Mouse (Mus musculus) liver (tissue): ENCODE results near the gene Atad1.
"Not testable (repeated sequence)": the region's sequence is repeated elsewhere in the genome, so short reads cannot be mapped to it uniquely, and the experiment has no call there.

Source experiments
- DNase-seq: peaks from one replicate; pipeline ENCODE4 v3.0.0-alpha.2; 2020; ENCODE audit warnings: mixed read lengths

Atad1 gene

DNA sequence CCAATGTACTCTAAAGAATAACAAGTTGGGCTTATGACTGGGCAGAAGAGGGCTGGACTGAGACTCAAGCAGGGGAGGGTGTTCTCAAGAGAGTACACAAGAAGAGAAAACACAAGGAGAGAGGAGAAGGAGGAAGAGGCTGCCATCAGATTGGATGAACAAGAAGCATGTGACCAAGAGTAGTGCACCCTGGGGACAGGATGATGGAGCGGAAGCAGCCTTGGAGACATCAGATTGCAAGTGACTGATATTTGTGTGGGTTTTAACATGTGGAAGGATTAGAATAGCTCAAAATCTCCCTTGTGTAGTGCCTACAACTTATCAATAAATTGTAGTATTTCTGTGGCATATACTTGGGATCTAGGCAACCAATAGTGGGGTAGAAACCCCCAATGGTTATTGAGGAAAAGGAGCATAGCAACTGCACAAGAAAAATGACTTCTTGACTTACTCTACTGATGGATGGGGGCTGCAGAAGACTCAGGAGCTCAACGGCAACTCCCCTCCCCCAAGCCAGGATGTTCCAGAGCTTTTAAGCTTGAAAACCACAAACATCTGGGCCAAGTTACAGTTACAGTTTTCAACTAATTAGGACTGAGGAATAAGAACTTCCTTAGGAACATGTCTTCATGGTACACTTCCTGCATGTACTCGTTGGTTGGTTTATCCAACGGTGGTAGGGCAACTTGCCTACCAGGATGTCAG, 1.2 kb upstream of the Atad1 start:
- no peak for DNase-seq

DNA sequence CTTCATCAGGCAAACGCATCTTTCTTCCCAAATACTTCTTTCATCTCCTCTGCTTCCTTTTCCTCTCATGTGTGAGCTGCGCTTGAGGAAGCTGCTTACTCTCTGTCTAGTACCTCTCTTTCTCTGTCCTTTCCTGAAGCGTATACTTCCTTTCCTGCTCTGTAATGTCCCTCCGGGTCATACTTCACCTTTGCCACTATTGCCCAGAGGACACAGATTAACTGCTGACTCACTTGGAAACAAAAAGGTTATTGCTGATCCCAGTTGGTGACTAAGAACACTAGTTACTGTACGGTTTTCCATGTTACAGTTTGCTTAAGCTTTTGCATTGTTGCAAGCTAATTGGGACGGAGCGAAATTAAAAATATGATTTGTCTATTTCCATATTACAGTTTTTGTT, 1.7 kb downstream of the Atad1 start:
- DNase-seq, result no peak

DNA sequence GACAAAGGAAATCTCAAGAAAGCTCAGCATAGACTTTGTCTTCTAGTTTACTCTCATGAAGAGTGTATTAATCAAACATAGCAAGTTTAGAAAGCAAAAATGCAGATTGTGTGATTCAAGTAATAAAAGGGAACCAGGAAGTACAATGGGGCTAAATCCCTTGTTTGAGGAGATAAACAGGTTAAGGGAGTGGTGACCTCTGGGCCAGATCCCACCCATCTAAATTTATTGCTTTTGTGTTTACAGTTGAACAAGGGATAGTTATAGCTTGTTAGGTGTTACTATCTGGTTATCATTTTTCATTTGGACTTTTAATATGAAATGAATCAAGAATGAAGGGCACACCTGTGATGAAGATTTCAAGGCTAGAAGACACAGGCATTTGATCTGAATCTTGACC, 6.7 kb downstream of the Atad1 start:
- no peak for DNase-seq

DNA sequence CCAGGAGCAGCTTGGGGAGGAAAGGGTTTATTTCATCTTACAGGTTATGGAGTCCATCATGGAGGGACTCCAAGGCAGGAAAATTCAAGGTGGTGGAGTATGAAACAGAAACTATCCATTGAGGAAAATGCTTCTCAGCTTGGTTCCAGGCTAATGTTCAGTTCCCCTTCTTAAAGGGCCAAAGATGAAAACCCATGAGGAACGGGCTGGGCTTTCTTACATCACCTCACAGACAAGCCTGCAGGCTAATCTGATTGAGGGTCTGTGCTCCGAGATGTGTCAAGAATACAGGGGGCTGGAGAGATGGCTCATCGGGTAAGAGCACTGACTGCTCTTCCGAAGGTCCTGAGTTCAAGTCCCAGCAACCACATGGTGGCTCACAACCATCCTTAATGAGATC, 9.8 kb downstream of the Atad1 start:
- no peak for DNase-seq

DNA sequence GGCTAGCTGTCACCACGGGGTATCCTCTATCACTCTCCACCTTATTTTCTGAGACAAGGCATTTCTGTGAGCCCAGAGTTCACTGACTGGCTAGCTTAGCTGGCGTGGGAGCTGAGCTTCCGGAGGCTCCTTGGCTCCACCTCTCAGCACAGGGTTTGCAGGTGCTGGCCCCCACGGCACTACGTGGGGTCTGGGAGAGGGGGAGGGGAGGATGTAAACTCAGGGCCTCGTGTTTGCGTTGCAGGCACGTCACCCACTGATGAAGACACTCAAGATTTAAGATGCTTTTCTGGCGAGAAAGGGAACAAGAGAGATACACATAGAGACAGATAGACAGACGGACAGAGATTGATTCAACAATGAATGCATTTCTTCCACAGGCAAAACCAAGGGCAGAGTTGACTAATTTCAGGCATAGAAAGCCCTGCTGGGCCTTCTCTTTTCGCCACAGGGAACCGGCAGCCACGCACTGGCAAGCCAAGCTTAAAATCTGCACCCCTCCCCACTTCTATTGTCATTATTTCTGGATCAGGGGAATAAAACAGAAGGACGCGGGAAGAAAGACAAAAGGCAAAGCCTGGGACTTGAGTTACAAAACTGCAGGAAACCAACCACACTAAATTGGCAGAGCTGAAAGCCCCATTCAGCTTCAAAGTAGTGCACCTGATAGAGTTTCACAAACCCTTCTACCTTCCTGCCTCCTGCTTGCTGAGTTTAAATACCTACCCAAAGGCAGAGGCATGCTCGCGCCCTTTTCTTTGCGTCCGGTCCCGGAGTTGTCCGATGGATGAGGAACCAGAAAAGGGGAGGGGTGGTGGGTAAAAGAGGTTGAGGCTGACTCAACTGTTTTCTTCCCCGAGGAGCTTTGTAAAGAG, 12.9 kb downstream of the Atad1 start:
- no peak for DNase-seq

DNA sequence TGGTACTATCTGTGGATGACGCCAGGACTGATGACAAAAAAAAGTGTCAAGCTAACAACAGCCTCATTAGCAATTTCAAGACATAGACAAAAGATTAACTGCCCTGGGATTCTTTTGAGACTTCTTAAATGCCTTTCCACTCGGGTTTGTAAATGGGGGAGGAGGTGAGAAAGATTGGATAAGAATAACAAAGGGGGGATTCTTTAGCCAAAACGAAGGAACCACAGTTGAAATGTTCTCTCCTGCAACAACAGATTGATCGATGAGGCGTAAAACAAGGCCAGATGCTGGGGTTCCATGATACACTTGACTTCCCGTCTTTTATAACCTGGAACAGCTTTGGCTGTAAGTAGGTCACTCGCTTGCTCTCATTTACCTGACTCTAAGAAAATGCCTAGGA, 15.8 kb downstream of the Atad1 start:
- DNase-seq, result no peak

DNA sequence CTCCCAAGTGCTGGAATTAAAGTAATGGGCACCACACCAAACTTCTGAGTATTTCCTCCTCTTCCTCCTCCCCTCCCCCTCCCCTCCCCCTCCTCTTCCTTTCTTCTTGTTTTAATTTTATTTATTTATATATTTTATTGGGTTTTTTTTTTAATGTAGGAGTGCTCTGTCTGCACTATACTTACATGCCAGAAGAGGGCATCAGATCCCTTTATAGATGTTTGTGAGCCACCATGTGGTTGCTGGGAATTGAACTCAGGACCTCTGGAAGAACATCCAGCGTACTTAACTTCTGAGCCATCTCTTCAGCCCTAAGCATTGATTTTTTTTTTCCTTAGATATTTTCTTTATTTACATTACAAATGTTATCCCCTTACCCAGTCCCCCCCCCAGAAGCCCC, 19.3 kb downstream of the Atad1 start:
- DNase-seq, result no peak

DNA sequence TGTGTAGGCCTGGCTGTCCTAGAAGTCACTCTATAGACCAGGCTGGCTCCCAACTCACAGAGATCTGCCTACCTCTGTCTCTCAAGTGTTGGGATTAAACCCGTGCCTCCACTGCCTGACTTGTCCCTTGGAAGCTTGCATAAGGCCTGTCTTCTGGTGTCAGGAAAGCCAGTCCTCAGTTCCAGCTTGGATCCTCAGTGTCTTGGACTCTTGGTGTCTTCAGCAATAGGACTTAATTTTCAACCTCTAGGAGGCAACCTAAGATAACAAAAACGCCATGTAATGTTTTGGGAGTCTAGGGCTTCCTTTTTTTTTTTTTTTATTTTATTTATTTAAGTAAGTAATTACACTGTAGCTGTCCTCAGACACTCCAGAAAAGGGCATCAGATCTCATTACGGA, 22.0 kb downstream of the Atad1 start:
- no peak for DNase-seq

DNA sequence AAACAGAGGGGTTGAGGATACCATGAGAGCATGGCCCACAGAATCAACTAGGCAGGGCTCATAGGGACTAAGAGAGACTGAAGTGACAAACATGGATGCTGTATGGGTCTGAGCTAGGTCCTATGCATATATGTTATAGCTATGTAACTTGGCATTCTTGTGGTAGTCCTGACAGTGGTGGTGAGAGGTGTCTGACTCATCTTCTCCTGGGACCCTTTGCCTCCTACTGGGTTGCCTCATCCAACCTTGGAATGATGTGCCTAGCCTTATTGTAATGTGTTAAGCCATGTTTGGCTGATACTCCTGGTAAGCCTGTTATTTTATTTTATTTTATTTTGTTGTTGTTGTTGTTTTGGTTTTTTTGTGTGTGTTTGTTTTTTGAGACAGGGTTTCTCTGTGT, 23.9 kb downstream of the Atad1 start:
- DNase-seq, result no peak

DNA sequence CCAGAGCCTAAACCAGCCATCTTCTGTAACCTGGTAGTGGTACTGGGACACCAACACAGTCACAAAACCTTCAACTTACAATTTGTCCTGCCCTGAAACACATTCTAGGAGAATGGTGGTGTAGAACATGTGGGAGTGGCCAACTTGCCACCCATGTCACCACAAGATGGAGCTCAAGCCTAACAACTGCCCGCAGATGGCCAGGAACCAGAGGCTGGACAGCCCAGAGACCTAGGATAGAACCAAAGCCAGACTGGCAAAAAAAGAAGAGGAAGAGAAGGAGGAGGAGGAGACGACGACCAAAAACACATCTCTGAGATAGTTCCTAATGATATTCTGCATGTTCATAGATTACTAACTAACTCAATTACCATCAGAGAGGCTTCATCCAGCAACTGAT, 24.4 kb downstream of the Atad1 start:
- peak; percentile 72 for DNase-seq

DNA sequence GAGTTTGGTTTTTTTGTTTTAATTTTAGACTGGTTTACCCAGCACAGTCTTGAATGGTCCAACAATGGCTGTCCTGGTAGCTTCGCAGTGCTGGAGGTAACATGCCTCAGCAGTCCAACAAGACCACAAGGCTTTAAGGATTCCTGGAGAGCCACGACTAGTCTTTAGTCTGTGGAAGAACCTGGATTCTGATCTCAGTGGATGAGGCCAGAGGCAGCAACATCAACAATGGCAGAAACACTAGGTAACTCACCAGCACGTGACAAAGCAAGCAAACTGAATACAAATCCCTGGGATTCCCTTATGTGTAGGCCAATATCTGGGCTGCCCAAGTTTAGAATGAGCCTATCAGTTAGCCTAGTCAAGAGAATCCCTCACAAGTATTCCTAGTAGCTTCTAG, 26.1 kb downstream of the Atad1 start:
- no peak for DNase-seq

DNA sequence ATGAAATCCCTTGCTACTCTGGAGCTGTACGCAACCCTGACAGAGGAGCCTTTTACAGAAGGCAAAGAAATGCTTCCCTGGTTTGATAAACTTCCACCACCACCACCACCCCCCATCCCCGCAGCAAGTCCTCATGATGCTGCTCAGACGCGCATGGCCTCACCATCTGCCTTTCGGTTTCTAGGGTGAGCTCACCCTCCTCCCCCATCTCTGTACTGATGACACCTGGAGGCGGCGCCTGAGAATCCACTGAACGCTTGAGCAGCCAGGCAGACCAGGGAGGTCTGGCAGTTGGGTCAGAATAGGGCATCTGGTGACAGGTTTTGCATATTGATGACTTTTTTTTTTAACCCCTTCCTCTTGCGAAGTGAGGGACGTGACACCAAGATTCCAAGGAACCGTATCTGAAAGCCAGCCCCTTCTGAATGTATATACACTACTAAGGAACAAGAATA, 27.0 kb downstream of the Atad1 start:
- DNase-seq, result peak; percentile 81

DNA sequence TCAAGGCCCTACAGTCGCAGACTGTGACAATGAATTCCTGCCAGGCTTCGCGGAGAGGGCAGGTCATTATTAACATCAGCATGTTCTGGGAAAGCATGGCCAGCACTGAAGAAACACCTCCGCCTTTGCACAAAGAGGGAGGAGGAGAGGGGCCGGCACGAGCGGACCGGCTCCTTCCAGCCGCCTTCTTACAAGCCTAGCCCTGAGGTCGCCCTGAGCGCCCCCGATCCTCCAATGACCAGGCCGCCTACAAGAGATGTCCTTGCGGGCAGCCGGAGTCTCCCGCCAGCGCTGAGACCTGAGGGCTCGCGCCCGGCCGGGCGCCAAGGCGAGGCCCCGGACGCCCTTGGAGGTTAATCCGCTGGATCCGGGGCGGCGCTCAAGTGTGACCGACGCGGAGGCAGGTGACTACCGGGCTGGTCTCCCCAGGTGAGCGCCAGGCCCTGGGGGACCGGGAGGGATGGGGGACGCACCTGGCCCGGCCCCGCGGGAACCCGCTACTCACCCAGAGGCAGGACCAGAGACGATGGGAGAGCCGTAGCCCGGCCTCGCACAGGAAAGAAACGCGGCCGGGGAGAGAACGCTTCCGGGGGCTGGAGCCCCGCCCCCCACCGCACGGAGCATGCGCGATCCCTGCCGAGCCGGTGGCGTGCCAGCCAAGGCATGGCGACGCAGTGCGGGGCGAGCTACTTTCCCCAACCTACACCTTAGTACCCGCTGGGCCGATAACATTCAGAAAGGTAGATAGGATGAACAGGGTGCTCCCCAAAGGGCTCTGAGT, 27.6 kb downstream of the Atad1 start:
- DNase-seq, result peak; percentile 91

DNA sequence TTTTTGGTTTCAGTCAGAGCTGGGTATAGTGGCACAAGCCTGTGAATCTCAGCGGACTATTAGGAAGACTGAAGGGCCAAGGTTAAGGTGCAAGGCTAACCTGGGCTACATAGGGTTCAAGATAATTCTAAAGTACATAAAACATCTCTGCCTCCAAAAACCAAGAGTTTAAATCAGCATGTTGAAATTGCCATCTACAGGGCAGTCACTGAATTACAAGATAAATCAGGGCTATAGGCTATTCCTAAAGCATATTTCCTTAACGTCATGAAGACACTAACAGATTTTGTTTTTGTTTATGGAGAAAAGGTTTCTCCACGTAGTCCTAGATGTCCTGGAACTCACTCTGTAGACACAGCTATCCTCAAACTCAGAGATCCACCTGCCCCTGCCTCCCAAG, 29.3 kb downstream of the Atad1 start:
- DNase-seq, result no peak

DNA sequence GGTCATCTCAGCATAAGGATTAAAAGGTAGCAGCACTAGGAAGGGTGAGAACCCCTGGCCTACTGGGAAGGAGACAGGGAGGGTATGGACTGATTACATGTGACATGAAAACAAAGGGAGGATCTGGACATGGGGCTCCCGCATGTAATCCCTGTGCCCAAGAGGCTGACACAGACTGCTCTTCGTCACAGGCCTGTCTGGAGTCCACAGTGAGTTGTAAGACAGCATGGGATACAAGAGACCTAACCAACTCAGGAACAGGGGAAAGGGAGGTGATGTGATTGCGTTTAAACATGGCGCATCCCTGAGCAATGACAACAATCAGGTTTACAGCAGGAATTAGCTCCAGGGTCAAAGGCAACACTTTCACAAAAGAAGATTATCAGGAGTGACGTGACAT, 30.6 kb downstream of the Atad1 start:
- DNase-seq, result no peak

DNA sequence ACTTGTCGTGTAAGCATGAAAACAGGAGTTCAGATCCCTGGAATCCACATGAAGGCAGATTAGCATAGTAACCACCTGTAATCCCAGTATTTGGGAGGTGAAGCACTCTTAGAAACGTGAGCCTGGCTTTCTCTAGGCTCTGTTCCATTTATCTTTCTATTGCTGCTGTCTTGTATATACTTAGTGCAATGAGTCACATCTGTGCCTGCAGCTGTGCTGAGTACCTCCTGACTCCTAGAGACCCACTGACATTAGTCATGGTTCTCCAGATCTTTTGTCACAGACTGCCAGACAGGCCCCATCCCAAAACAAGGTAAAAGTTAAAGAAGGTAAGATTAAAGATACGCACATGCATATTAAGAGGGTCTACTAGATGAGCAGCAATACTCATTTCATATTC, 37.4 kb downstream of the Atad1 start:
- DNase-seq, result no peak

DNA sequence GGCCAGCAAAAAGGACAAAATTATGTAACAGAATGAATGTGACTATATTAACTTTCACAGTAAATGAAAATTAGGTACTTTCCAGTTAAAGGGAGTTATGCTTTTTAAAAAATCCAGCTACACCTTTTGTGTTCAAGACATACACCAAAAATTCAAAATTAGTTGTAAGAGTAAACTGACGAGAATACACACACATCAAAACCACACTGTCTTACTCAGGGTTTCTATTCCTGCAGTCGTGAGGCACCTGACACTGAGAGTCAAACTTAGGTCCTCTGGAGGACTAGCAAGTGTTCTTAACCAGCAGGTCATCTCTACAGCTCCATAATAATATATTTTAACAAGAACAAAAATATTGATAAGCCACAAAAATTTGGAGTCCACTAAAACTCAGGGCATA, 42.9 kb downstream of the Atad1 start:
- no peak for DNase-seq

DNA sequence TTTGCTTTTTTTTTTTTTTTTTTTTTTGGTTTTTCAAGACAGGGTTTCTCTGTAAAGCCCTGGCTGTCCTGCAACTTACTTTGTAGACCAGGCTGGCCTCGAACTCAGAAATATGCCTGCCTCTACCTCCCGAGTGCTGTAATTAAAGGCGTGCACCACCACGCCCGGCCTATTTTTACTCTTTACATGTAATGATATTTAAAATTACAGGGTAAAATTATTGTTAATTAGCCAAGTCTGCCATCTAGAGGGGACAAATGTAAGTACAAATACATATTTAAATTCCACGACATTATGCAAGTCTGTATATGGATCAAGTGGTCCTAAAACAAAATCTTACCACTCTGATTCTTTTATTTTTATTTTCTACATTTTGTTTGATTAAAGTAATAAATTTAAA, 49.9 kb downstream of the Atad1 start:
- no peak for DNase-seq

DNA sequence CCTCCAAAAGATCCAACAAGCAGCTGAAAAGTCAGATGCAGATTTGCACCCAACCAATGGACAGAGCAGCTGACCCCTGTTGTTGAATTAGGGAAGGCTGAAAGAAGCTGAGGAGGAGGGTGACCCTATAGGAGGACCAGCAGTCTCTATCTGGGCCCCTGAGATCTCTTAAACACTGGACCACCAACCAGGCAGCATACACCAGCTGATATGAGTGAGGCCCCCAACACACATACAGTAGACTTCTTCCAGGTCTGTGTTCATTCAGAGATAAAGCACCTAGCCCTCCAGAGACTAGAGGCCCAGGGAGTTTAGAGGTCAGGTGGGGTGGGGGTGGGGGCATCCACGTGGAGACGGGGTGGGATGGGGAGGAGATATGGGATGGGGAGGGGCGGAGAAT, 51.4 kb downstream of the Atad1 start:
- DNase-seq, result not testable (repeated sequence)

DNA sequence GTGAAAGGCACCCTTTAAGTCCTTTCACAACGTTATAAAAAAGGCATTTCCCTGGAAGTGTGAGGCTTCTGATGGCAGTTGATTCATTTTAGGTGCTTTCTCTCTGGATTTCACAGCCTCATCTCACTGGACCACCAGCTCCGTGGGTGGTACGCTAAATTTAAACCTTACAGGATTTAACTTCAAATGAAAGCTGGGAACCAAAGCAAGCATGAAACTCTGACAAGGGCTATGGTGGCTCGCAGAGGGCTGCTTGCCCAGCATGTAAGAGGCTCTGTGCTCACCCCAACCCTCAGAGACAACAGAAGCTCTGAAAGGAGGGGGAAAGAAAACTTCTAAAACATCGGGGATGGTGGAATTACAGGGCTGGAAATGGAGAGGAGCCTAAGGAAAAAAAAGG, 51.9 kb downstream of the Atad1 start:
- no peak for DNase-seq

DNA sequence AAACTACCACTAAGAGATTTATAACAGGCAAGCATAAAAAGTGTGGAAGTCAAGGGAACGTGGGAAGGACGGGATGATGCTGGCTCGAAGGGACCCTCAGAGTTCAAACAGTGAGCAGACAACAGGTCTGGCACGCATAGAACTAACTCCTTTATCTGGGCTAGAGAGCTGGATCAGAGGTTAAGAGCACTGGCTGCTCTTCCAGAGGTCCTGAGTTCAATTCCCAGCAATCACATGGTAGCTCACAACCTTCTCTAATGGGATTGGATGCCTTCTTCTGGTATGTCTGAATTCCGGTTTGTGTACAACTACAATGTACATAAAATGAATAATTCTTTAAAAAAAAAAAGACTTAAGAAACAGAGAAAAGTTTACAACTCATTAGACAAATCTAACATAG, 56.5 kb downstream of the Atad1 start:
- DNase-seq, result no peak

DNA sequence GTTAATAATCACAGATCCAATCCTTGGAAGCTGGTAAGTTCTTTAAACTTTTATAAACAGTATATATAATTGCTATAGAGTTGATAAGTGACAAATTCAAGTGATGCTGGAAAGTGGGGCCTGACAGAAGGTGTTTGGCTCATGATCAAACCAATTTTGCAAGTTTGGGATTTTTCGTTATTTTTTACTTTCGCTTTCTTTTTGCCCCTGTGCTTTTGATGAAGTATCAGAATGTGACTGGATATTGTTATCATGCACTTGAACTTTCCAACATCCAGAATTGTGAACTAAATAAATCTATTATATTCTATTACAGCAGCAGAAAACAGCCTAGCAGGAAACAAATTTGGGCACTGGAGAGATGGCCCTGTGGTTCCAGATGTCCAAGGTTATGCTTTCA, 58.7 kb downstream of the Atad1 start:
- no peak for DNase-seq

DNA sequence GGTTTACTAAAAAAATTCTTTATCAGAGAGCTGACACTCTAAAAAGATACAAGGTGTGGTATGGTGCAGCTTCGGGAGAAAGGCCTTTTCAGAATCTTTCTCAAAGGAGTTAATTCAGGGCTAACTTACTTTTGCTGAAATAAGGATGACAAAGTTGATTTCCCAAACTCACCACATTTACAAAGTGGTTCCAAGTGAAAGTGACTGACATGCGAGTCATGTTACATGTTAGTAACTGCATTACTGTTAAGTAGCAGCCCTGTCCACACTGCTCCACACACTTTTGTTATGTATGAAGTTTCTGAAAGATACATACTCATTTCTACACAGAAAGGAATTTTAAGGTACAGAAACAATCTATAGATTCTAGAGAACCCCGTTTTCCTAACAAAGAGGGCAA, 63.8 kb downstream of the Atad1 start:
- DNase-seq, result no peak

DNA sequence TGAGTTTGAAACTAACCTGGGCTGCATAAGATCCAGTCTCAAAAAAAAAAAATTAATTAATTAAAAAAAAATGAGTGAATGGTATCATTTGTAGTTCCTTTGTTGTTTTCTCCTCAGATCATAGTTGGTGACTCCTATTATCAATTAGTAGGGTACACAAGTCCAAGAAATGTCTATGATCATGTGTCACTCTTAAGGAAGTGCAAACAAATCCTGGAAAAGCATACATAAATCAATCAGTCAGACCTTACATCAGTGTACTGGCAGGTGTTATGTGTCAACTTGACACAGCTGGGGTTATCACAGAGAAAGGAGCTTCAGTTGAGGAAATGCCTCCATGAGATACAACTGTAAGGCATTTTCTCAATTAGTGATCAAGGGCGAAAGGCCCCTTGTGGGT, 71.8 kb downstream of the Atad1 start:
- DNase-seq, result not testable (repeated sequence)
